Mouse (Mus musculus): ENCODE results near the gene Hist2h2be.

- TF ChIP-seq CTCF (IDR thresholded peaks at IDR 0.05; ENCODE audit: borderline replicate concordance, extremely low read depth, insufficient read depth, insufficient read length) (no peak), POLR2A (IDR thresholded peaks at IDR 0.05; ENCODE audit: borderline replicate concordance, extremely low read depth, insufficient read depth, insufficient read length, poor library complexity, severe bottlenecking) (no peak)
Measured at GRCm38 (mm10) chr3:96255926-96256593, 35.1 kb downstream of the Hist2h2be start.
